Mouse (Mus musculus) liver, embryonic 14.5 days (tissue): ENCODE data around the gene Smarcad1. TPM values are rescaled to one million over a fixed set of nuclear protein-coding genes. Genes with fewer than 3 reads are reported as not detected.
A peak's percentile ranks its signal among the peaks of the same experiment; 100 is the strongest.

ENCODE experiments used
- ATAC-seq: fragments of 200-750 bp; cut with Nextera tagmentation; 2 replicates; pipeline ENCODE4 v1.8.0; 2017; ENCODE audit warnings: moderate number of reproducible peaks, mild to moderate bottlenecking, moderate library complexity; ENCODE audit not compliant: insufficient read depth
- DNase-seq, 3 experiments: peaks; one replicate each; pipeline ENCODE4 v3.0.0-alpha.2; 2012 to 2013; ENCODE audit warnings: low read depth in 3 of 3, low spot score in 3 of 3
- H3K27ac ChIP-seq: fragments of 300-500 bp; sonication (generic); 2 replicates; pipeline ENCODE4 v1.5.1; 2014; ENCODE audit warnings: moderate library complexity, mild to moderate bottlenecking, control low read depth, inconsistent platforms
- H3K27me3 ChIP-seq: fragments of 300-500 bp; sonication (generic); 2 replicates; pipeline ENCODE4 v1.6.1; 2014; ENCODE audit warnings: mild to moderate bottlenecking, low read length, moderate library complexity; ENCODE audit not compliant: control insufficient read depth, insufficient read depth
- H3K36me3 ChIP-seq: fragments of 300-500 bp; sonication (generic); replicated peaks from 2 replicates; pipeline ENCODE4 v1.6.1; 2014; ENCODE audit warnings: low read depth; ENCODE audit not compliant: control insufficient read depth, insufficient read depth
- H3K4me1 ChIP-seq, 2 experiments: fragments of 200-500 bp in 1 of 2; fragments of 300-500 bp in 1 of 2; sonication (generic) in 1 of 2; replicated peaks; 2 replicates each; pipeline ENCODE4 v1.6.1; 2012 to 2014; ENCODE audit warnings: antibody characterized with exemption in 1 of 2, inconsistent platforms in 1 of 2, low read length in 1 of 2; ENCODE audit not compliant: control insufficient read depth in 2 of 2, insufficient read depth in 2 of 2
- H3K4me2 ChIP-seq: fragments of 300-500 bp; sonication (generic); 2 replicates; pipeline ENCODE4 v1.6.1; 2014; ENCODE audit warnings: low read depth, mild to moderate bottlenecking, control low read depth, moderate library complexity
- H3K4me3 ChIP-seq, 2 experiments: fragments of 200-500 bp in 1 of 2; fragments of 300-500 bp in 1 of 2; sonication (generic) in 1 of 2; 2 replicates each; pipeline ENCODE4 v1.5.1; 2012 to 2014; ENCODE audit warnings: low read depth in 2 of 2, low read length in 2 of 2, mild to moderate bottlenecking in 2 of 2, control low read depth in 1 of 2, inconsistent platforms in 1 of 2, moderate library complexity in 1 of 2; ENCODE audit not compliant: insufficient read depth in 1 of 2
- H3K9ac ChIP-seq: fragments of 300-500 bp; sonication (generic); replicated peaks from 2 replicates; pipeline ENCODE4 v1.6.1; 2014; ENCODE audit warnings: mild to moderate bottlenecking, control low read depth, moderate library complexity
- H3K9me3 ChIP-seq: fragments of 300-500 bp; sonication (generic); 2 replicates; pipeline ENCODE4 v1.6.1; 2016; ENCODE audit warnings: low read length, mixed read lengths; ENCODE audit not compliant: control insufficient read depth
- CTCF ChIP-seq: IDR thresholded peaks from 2 replicates; pipeline ENCODE4 v1.5.1; 2016; ENCODE audit warnings: antibody characterized with exemption, low read depth, control low read depth
- EP300 ChIP-seq: IDR thresholded peaks from 2 replicates; pipeline ENCODE4 v1.6.1; 2016; ENCODE audit warnings: antibody characterized with exemption, low read depth
- WGBS: fragments of 180-500 bp; shearing (Covaris S2); extraction: QIAGEN DNeasy Blood & Tissue Kit; methylation state at CpG from one replicate; pipeline ENCODE4 v1.1.7; 2014; ENCODE audit not compliant: insufficient replicate concordance; 5-methylcytosine and 5-hydroxymethylcytosine counted together
- polyA plus RNA-seq, 2 experiments: library from polyadenylated mRNA; depleted of rRNA in 1 of 2; stranded (reverse) in 1 of 2; unstranded in 1 of 2; fragments of >200 nt; fragmentation: Nextera tagmentation in 1 of 2; extraction: Ambion mirVana in 1 of 2; gene quantifications; 2 replicates each; pipeline versions ENCODE4 v1.2.1 to v1.2.3; 2012 to 2014

Smarcad1 gene
- polyA plus RNA-seq, 2 experiments: 14.2 to 17.6 TPM

DNA sequence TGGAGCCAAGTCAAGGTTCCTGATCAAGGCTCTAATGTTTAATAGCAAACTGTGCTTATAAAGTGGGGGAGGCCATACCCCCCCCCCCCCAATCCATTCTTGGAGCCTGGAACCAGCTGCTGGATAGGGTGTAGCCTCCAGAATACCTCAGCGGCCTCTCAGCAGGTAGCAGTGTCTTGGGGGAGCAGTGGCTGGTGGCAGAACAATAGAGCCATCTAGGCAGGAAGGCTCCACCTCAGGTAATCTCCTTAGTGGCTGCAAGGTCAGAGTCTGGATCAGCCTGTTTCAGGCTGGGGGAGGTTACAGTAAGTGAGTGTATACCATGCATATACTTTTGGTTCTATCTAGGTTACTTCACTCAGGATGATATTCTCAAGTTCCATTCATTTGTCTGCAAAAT, 18.7 kb downstream of the Smarcad1 start:
- no peak for DNase-seq
- Histone ChIP-seq H3K27ac (no peak overlapping the region), H3K9me3 (no peaks in the 10 kb centered on the region), H3K4me1 (no peaks in the 10 kb centered on the region), H3K4me2 (no peak overlapping the region), H3K4me3 (no peak overlapping the region), H3K27me3 (no peaks in the 10 kb centered on the region), H3K36me3 (peaks cover 26% of the 10 kb centered on the region), H3K9ac (no peak overlapping the region)
- TF ChIP-seq CTCF (no peak), EP300 (no peak)
- no peak for ATAC-seq
- 80% methylated on average over 1 of the region's 1 CpGs for WGBS

DNA sequence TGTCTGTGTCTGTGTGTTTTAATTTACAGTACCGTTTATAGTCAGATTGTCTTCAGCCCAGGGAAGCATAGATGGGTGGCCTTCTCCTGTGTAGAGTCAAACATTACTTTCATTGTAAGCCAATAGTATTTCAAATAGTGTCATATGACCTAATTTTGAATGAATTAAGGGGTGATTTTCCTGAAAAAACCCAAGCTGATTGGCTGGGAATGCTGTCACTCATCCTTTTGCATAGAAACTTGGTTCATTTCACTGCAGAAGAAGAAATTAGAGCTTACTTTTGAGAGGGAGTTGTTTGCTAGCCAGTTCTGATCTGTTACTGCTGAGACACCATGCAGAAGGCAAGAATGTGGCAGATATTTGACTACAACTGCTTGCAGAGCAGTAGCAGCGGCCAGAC, 32.8 kb downstream of the Smarcad1 start:
- Histone ChIP-seq H3K27me3 (no peaks in the 10 kb centered on the region), H3K27ac (no peak overlapping the region), H3K9me3 (no peaks in the 10 kb centered on the region), H3K9ac (no peak overlapping the region), H3K36me3 (peaks cover 20% of the 10 kb centered on the region), H3K4me3 (no peak overlapping the region), H3K4me2 (no peak overlapping the region), H3K4me1 (no peaks in the 10 kb centered on the region)
- WGBS: 88% methylated on average over 2 of the region's 2 CpGs
- ATAC-seq (no peak), DNase-seq (no peak)
- TF ChIP-seq EP300 (no peak), CTCF (no peak)

DNA sequence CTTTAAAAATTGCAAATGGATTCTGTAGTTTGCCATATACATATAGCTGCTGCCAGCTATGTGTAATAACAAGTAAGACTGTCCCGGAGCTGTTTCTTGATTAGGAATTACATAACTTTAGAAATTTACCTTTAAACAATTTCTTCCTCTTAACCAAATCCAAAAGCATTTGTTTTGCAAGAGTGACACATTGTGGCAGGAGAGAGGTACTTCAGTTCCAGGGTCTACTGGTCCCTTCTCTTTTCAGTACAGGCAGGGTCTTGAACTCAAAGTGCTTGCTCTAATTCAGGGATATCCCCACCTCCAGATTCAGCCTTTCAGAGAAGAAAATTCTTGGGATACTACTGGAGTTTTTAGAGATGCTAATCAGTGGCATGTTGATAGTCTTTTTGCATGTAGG, 36.8 kb downstream of the Smarcad1 start:
- no peak overlapping the region for H3K9ac ChIP-seq
- peak; percentile 12; the same call in 1 of the 2 replicates for TF ChIP-seq CTCF
- no peak for TF ChIP-seq EP300
- ATAC-seq (no peak), DNase-seq (no peak)
- no peaks in the 10 kb centered on the region for H3K27me3 ChIP-seq
- 62% methylated on average over 1 of the region's 1 CpGs for WGBS
- H3K36me3 ChIP-seq: peaks cover 7% of the 10 kb centered on the region
- no peak overlapping the region for H3K27ac ChIP-seq
- H3K4me3 ChIP-seq: no peak overlapping the region
- H3K4me1 ChIP-seq: no peaks in the 10 kb centered on the region
- no peaks in the 10 kb centered on the region for H3K9me3 ChIP-seq
- H3K4me2 ChIP-seq: no peak overlapping the region

DNA sequence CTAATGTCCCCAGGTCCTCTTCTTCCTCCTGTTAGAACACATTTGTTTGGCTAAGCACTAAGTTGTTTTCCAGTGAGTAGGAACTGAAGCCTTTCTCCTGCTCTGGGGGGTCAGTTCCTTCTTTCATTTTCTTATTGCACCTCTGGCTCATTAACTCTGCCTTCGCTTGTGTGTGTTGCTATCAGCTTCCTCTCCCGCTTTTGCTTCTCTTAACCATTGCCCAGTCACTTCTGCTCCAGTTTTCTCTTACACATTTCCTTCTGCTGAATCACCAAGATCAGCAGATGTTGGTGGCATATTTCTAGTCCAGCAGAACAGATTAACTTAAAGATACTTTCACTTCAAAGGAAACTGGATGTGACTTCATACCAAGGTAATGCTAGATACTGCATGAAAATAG, 72.5 kb downstream of the Smarcad1 start:
- peaks cover 9% of the 10 kb centered on the region for H3K36me3 ChIP-seq
- H3K4me2 ChIP-seq: no peak overlapping the region
- DNase-seq (no peak), ATAC-seq (no peak)
- H3K9ac ChIP-seq: no peak overlapping the region
- TF ChIP-seq CTCF (no peak), EP300 (no peak)
- no peaks in the 10 kb centered on the region for H3K4me1 ChIP-seq
- WGBS: 74% methylated on average over 2 of the region's 2 CpGs
- no peaks in the 10 kb centered on the region for H3K27me3 ChIP-seq
- no peaks in the 10 kb centered on the region for H3K9me3 ChIP-seq
- no peak overlapping the region for H3K4me3 ChIP-seq
- no peak overlapping the region for H3K27ac ChIP-seq

DNA sequence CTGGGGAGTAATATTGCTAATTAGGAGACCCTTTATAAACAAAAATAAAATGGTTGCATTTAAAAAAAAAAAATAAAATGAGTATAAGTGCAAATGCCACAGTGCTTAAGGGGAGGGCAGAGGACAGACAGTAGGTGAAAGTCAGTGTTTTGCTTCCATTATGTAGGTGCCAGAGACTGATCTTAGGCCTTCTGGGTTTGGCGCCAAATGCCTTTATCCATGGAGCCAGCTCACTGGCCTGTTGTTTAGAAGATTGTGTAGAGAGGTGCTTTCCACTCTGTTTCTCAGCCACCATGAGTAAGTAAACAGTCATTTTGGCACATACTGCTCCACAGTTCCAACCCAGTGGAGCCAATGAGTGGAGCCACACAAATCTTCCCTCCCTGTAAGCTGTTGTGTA, 75.2 kb downstream of the Smarcad1 start:
- no peak overlapping the region for H3K9ac ChIP-seq
- ATAC-seq (no peak), DNase-seq (no peak)
- H3K36me3 ChIP-seq: peaks cover 9% of the 10 kb centered on the region
- WGBS: 89% methylated on average over 1 of the region's 1 CpGs
- no peak for TF ChIP-seq EP300
- no peak for TF ChIP-seq CTCF
- H3K4me2 ChIP-seq: no peak overlapping the region
- no peaks in the 10 kb centered on the region for H3K27me3 ChIP-seq
- no peaks in the 10 kb centered on the region for H3K4me1 ChIP-seq
- H3K4me3 ChIP-seq: no peak overlapping the region
- H3K27ac ChIP-seq: no peak overlapping the region
- no peaks in the 10 kb centered on the region for H3K9me3 ChIP-seq
